Mouse (Mus musculus): ENCODE results near the gene Lgr5.

Gene Lgr5

DNA sequence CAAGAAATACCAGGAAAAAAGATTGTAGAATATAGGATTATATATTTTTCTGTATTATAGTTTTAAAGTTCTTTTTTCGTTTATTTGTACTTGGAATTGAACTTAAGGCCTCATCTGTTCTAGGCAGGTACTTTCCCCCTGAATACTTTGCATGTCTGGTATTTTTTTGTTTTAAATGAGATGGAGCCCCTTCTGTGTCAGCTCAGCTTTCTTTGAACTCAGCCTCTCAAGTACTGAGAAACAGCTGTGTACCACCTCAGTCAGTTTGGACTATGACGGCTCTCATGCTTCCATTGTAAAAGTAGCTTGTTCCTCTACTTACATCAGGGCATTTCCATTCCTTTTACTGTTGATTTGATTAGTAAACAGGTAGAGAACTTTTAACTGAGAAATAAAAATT lies 174.1 kb downstream of the Lgr5 start:
- no peak for DNase-seq

DNA sequence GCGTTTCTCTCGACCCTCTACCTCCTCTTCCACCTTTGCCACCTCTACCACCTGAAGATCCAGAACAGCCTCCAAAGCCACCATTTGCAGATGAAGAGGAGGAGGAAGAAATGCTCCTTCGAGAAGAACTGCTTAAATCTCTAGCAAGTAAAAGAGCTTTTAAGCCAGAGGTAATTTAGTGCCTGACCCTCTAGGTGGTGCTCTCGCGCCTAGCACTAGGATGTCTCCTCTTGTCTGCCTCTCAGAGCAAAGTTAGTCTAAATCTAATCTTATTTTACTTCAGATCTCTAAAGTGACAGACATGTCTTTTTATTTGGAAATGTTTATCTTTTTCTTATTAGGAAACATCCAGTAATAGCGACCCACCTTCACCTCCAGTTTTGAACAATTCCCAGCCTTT lies 181.2 kb downstream of the Lgr5 start:
- peak; percentile 22 for DNase-seq

Data from kidney, adult 11 months (tissue).